Mouse (Mus musculus) stomach, embryonic 15.5 days (tissue): Measurements from ENCODE around the gene Kmt5c. TPM values are rescaled to one million over a fixed set of nuclear protein-coding genes. Genes with fewer than 3 reads are reported as not detected.

Experiments
- ATAC-seq: fragments of 200-750 bp; cut with Nextera tagmentation; 2 replicates; pipeline ENCODE4 v1.8.0; 2017; ENCODE audit warnings: low read depth, moderate number of reproducible peaks, moderate TSS enrichment; ENCODE audit not compliant: insufficient read depth, low FRiP score
- H3K27ac ChIP-seq: fragments of 300-500 bp; sonication (generic); 2 replicates; pipeline ENCODE4 v1.5.1; 2015; ENCODE audit warnings: mild to moderate bottlenecking, inconsistent platforms
- H3K27me3 ChIP-seq: fragments of 300-500 bp; sonication (generic); replicated peaks from 2 replicates; pipeline ENCODE4 v1.6.1; 2015; ENCODE audit warnings: inconsistent platforms
- H3K36me3 ChIP-seq: fragments of 300-500 bp; sonication (generic); 2 replicates; pipeline ENCODE4 v1.6.1; 2015; ENCODE audit warnings: inconsistent platforms
- H3K4me1 ChIP-seq: fragments of 300-500 bp; sonication (generic); 2 replicates; pipeline ENCODE4 v1.6.1; 2015; ENCODE audit warnings: inconsistent platforms
- H3K4me2 ChIP-seq: fragments of 300-500 bp; sonication (generic); 2 replicates; pipeline ENCODE4 v1.6.1; 2015; ENCODE audit warnings: mild to moderate bottlenecking, inconsistent platforms
- H3K4me3 ChIP-seq: fragments of 300-500 bp; sonication (generic); replicated peaks from 2 replicates; pipeline ENCODE4 v1.5.1; 2015; ENCODE audit warnings: inconsistent platforms
- H3K9ac ChIP-seq: fragments of 300-500 bp; sonication (generic); 2 replicates; pipeline ENCODE4 v1.6.1; 2015; ENCODE audit warnings: inconsistent platforms
- H3K9me3 ChIP-seq: fragments of 300-500 bp; sonication (generic); 2 replicates; pipeline ENCODE4 v1.6.1; 2016; ENCODE audit warnings: inconsistent platforms
- WGBS: fragments of 180-500 bp; shearing (Covaris S2); methylation state at CpG from one replicate; pipeline ENCODE4 v1.1.7; 2015; 5-methylcytosine and 5-hydroxymethylcytosine counted together
- polyA plus RNA-seq: library from polyadenylated mRNA; unstranded; fragments of >200 nt; fragmentation: Nextera tagmentation; extraction: Ambion mirVana; gene quantifications from 2 replicates; pipeline ENCODE4 v1.2.1, GENCODE M21; 2015

Gene Kmt5c
- polyA plus RNA-seq, 1 experiment from 2014 or later = 57.2 TPM

GRCm38 (mm10) chr7:4747156-4747899 is 7.4 kb downstream of the Kmt5c start:
- peak; percentile 19; the same call in 1 of the 2 replicates for ATAC-seq
- Histone ChIP-seq H3K27me3 (no peaks in the 10 kb centered on the region), H3K9me3 (no peaks in the 10 kb centered on the region), H3K4me2 (no peak overlapping the region), H3K4me1 (peaks cover 20% of the 10 kb centered on the region), H3K4me3 (no peak overlapping the region), H3K9ac (no peak overlapping the region), H3K27ac (no peak overlapping the region), H3K36me3 (peaks cover 14% of the 10 kb centered on the region)
- WGBS = 64% methylated on average over 9 of the region's 9 CpGs

DNA sequence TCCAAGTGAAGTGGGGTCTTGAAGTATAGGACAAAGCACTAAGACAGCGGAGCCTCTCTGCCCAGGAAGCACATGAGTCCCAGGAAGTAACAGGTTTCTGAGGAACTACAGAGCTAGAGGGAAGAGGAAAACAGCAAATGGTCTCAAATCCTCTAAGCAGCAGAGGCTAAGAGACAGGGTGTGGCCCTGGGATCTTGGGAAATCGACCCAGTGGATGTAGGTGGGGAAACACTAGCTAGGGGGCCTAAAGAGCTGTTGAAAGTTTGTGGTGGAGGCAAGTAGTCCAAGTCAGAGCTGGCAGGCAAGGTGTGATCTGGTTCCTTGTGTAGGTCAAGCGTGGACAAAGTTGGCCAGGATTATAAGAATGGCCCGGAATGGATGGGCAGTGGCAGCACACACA is 8.4 kb downstream of the Kmt5c start:
- H3K4me1 ChIP-seq = peaks cover 19% of the 10 kb centered on the region
- no peaks in the 10 kb centered on the region for H3K9me3 ChIP-seq
- no peaks in the 10 kb centered on the region for H3K27me3 ChIP-seq
- WGBS = 77% methylated on average over 4 of the region's 4 CpGs
- no peak overlapping the region for H3K4me2 ChIP-seq
- H3K4me3 ChIP-seq = no peak overlapping the region
- H3K27ac ChIP-seq = no peak overlapping the region
- no peak overlapping the region for H3K9ac ChIP-seq
- peaks cover 14% of the 10 kb centered on the region for H3K36me3 ChIP-seq
- no peak for ATAC-seq

GRCm38 (mm10) chr7:4749169-4749568 is 9.3 kb downstream of the Kmt5c start:
- WGBS = 93% methylated on average over 2 of the region's 2 CpGs

DNA sequence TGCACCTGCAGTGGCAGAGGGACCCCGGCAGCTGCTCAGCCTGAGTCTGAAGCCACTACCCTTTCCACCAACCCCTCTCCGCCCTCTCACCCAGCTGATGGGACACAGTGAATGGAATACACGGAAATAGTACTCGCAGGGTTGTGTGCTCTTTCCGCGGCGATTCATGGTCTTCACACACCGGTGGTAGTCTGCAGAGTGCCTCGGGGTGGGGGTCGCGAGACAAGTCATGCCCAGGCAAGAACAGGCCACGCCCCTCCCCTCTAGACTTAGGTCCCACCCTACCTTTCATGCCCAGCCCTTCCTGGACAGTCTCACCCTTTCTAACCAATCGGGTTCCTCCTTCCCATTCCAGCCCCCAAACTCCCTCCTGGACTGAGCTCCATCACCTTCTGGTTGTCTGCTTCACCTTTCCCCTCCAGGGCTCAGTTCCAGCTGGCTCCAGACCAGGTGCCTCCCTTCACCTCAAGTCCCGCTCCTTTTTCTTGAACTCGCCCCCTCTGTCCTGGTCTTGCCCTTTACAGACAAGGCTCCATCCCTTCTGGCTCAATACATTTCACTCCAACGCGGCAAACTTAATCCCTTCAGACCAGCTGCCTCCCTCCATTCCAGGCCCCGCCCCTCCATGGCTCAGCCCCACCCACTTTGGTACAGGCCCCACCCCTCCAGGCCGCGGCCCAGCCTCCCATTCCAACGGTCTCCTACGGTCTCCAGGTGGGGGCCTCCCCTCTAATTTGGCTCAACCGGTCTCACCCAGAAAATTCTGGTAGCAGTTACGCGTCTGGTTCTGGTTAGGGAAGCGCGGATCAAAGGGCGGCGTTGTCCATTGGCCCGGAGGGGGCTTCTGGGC is 12.3 kb downstream of the Kmt5c start:
- H3K4me3 ChIP-seq = peak overlapping the region; percentile 52
- H3K36me3 ChIP-seq = 0 out of 2 replicates have a peak, but pooled peaks cover under 1% of the 10 kb centered on the region
- H3K4me1 ChIP-seq = peaks cover 18% of the 10 kb centered on the region
- peak; percentile 76 for ATAC-seq
- H3K9me3 ChIP-seq = no peaks in the 10 kb centered on the region
- peak overlapping the region; percentile 27; the same call in 1 of the 2 replicates for H3K9ac ChIP-seq
- H3K27ac ChIP-seq = peak overlapping the region; percentile 81
- peak overlapping the region; percentile 76 for H3K4me2 ChIP-seq
- H3K27me3 ChIP-seq = no peaks in the 10 kb centered on the region
- WGBS = 2% methylated on average over 30 of the region's 30 CpGs

More at GRCm38 (mm10) chr7:4749169-4749568, 9.3 kb downstream of the Kmt5c start:
- no peaks in the 10 kb centered on the region for H3K9me3 ChIP-seq
- no peak overlapping the region for H3K27ac ChIP-seq
- no peak overlapping the region for H3K4me2 ChIP-seq
- no peak for ATAC-seq
- peaks cover 18% of the 10 kb centered on the region for H3K4me1 ChIP-seq
- no peak overlapping the region for H3K9ac ChIP-seq
- no peak overlapping the region for H3K4me3 ChIP-seq
- no peaks in the 10 kb centered on the region for H3K27me3 ChIP-seq
- H3K36me3 ChIP-seq = peaks cover 14% of the 10 kb centered on the region

- H3K4me1 ChIP-seq = peaks cover 18% of the 10 kb centered on the region
- peak within 1 kb of the TSS; percentile 76 for H3K4me2 ChIP-seq
- H3K27ac ChIP-seq = peak within 1 kb of the TSS; percentile 81
- H3K9me3 ChIP-seq = no peaks in the 10 kb centered on the region
- H3K9ac ChIP-seq = peak within 1 kb of the TSS; percentile 27; the same call in 1 of the 2 replicates
- no peaks in the 10 kb centered on the region for H3K36me3 ChIP-seq
- H3K4me3 ChIP-seq = peak within 1 kb of the TSS; percentile 52
- 4% methylated on average over 24 of the region's 24 CpGs for WGBS
- ATAC-seq = peak; percentile 91
- no peaks in the 10 kb centered on the region for H3K27me3 ChIP-seq
Measured at GRCm38 (mm10) chr7:4752821-4753570, 13.1 kb downstream of the Kmt5c start, which contains the start of gene Cox6b2. Gene Cox6b2, minus strand, starts transcription at chr7:4753094.

DNA sequence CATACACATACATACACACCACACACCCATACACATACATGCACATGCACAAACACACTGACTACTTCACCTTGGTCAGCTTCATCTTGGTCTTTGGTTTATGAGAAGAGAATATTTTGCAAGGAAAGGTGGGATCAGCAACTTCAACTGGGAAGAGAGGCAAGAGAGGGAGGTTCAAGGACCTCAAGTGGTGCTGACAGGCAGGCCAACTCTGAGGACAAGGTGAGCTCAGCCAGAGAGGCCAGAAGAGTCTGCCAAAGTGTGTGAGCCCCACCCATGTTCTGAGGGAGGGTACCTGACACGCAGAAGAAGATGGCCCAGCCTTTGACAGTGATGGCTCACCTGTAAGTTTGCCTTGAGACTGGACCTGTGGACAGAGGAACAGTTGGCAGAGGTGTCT is 19.8 kb downstream of the Kmt5c start:
- ATAC-seq = no peak
- Histone ChIP-seq H3K36me3 (no peaks in the 10 kb centered on the region), H3K4me3 (no peak overlapping the region), H3K27ac (no peak overlapping the region), H3K9ac (no peak overlapping the region), H3K4me1 (no peaks in the 10 kb centered on the region), H3K27me3 (no peaks in the 10 kb centered on the region), H3K4me2 (no peak overlapping the region), H3K9me3 (no peaks in the 10 kb centered on the region)
- 41% methylated on average over 1 of the region's 1 CpGs for WGBS

- H3K4me3 ChIP-seq = no peak overlapping the region
- 0 out of 2 replicates have a peak overlapping the region, but pooled peaks have one; percentile 2 for H3K4me2 ChIP-seq
- H3K9me3 ChIP-seq = no peaks in the 10 kb centered on the region
- no peak overlapping the region for H3K27ac ChIP-seq
- no peak overlapping the region for H3K9ac ChIP-seq
- no peaks in the 10 kb centered on the region for H3K27me3 ChIP-seq
- no peak for ATAC-seq
- no peaks in the 10 kb centered on the region for H3K4me1 ChIP-seq
- no peaks in the 10 kb centered on the region for H3K36me3 ChIP-seq
- 12% methylated on average over 4 of the region's 4 CpGs for WGBS
Measured at GRCm38 (mm10) chr7:4764946-4765710, 25.2 kb downstream of the Kmt5c start.

GRCm38 (mm10) chr7:4771202-4771601 is 31.3 kb downstream of the Kmt5c start, which contains the start of gene Fam71e2:
Gene Fam71e2, minus strand, starts transcription at chr7:4771302.
- H3K4me3 ChIP-seq = no peak within 1 kb of the TSS
- 73% methylated on average over 4 of the region's 5 CpGs for WGBS
- H3K27ac ChIP-seq = no peak within 1 kb of the TSS
- H3K4me1 ChIP-seq = no peaks in the 10 kb centered on the region
- H3K9ac ChIP-seq = no peak within 1 kb of the TSS
- ATAC-seq = no peak
- peaks cover 8% of the 10 kb centered on the region; the same call in 1 of the 2 replicates for H3K27me3 ChIP-seq
- H3K36me3 ChIP-seq = no peaks in the 10 kb centered on the region
- H3K9me3 ChIP-seq = no peaks in the 10 kb centered on the region
- no peak within 1 kb of the TSS for H3K4me2 ChIP-seq

DNA sequence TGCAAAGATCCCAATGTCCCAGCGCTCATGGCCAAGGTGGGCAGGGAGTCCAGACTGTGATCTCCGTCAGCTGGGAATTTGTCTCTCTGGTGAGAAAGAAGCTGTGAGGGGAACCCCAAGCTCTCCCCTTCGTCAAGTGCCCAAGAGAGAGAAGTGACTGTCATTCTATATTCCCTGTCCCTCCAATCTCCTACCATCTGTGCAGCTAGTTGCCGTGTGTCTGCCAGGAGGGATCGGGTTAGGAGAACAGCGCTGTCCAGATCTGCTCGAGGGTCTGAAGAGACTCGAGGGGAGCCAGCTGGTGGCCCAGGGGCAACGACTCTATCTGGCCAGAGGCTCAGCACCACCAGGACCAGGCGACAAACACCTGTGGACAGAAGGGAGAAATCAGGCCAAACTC is 36.2 kb downstream of the Kmt5c start:
- Histone ChIP-seq H3K9me3 (no peaks in the 10 kb centered on the region), H3K9ac (no peak overlapping the region), H3K36me3 (no peaks in the 10 kb centered on the region), H3K4me3 (no peak overlapping the region), H3K27ac (no peak overlapping the region), H3K4me2 (no peak overlapping the region), H3K27me3 (peaks cover 43% of the 10 kb centered on the region), H3K4me1 (peaks cover 20% of the 10 kb centered on the region)
- WGBS = 44% methylated on average over 10 of the region's 10 CpGs
- ATAC-seq = no peak

DNA sequence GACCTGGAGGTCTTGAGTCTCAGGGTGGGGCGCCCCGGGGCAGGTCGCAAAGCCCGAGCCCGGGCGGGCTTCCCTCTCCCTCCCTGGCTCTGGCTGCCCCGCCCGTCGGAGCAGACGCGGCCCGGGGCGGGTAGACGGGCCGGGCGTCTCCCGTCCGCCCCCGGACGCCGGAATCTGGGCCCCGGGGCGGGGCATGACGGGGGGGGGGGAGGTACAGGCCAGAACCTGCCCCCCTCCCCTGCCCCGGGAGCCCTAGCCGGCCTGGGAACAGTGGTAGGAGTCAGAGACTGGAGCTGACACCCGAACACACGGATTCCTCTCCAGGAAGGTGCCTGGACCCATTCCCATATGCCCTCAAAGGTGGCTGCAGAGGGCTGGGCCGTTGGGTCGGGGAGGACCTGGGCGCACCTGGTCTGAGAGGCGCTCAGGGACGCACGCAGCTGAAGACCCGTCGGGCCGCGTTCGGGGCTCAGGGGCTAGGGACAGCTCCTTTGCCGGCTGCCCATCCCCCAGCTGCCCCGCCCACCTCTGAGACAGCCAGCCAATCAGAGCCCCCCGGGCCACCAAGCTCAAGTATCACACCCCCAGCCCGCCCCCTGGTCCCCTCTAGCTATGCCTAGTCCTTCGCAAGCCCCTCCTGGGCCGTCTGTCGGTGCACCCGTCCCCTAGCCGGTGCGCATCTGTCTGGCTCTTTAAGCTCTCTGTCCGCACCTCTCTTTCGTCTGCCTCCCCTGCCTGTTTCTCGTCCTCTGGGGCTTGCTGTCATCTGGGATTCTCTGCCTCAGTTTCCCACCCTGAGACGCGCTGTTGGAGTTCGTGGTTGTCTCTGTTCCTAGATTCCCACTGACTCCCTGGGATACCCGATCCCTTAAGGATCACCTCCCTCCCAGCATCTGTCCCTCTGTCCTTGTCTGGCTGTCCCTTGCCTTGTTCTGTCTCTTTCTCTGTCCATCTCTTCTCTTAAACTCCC is 37.2 kb downstream of the Kmt5c start:
- peak overlapping the region; percentile 39 for H3K4me3 ChIP-seq
- WGBS = 2% methylated on average over 52 of the region's 56 CpGs
- no peak overlapping the region for H3K27ac ChIP-seq
- peak; percentile 68 for ATAC-seq
- 0 out of 2 replicates have a peak overlapping the region, but pooled peaks have one; percentile 19 for H3K9ac ChIP-seq
- H3K27me3 ChIP-seq = peaks cover 43% of the 10 kb centered on the region
- no peaks in the 10 kb centered on the region for H3K36me3 ChIP-seq
- peak overlapping the region; percentile 68 for H3K4me2 ChIP-seq
- no peaks in the 10 kb centered on the region for H3K9me3 ChIP-seq
- H3K4me1 ChIP-seq = peaks cover 24% of the 10 kb centered on the region
